Mouse (Mus musculus): Measurements from ENCODE around the gene Lif.

DNA sequence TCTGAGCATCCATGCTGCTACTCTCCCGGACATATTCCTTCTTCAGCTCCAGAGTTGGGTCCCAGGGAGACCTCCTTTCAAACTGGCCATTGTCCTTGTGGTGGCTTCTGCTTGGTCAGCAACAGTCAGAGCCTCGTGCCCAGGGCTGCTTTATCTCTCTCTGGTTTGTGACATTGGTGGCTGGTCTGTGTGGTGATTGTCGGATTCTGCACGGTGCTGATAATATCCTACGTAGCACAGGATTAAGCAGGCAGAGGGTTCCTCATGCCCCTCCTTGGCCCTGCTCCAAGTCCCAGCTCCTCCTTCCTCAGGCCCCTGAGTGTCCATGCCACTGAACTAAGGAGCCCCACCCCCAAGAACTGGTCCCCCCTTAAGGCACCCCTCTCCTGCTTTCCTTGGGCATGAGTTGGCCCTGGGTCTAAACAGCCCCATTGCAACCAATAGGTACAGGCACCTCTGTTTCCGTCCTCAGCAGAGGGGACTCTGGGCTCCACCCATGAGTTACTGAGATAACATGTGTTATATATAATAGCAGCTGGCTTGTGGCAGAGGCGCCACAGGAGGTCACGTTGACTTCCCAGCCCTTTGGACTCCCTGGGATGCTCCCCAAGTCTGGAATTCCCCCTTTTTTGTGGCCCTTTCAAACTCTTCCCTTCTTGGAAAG, 35.0 kb downstream of the Lif start:
- no peak for TF ChIP-seq CTCF (IDR thresholded peaks at IDR 0.05; ENCODE audit: low read depth)
- TF ChIP-seq EP300 (IDR thresholded peaks at IDR 0.05; ENCODE audit: low read depth): peak; percentile 65
